Mouse (Mus musculus): Measurements from ENCODE around the gene Ccdc107. TPM values are rescaled to one million over a fixed set of nuclear protein-coding genes. Genes with fewer than 3 reads are reported as not detected.

Ccdc107 gene
- 10 to 100 TPM; 64.0 to 76.0 TPM for polyA plus RNA-seq (2017; shearing (Covaris generic))

- peak; percentile 94 for ATAC-seq
Measured at GRCm38 (mm10) chr4:43492821-43493185, at the start of gene Ccdc107. Ccdc107 (plus strand) TSS chr4:43492900.

GRCm38 (mm10) chr4:43443511-43443910 lies 49.2 kb upstream of the Ccdc107 start:
- no peak for ATAC-seq

- no peak for ATAC-seq
Measured at GRCm38 (mm10) chr4:43447251-43447650, 45.4 kb upstream of the Ccdc107 start.

- no peak for ATAC-seq
Measured at GRCm38 (mm10) chr4:43448554-43448953, 44.1 kb upstream of the Ccdc107 start.

GRCm38 (mm10) chr4:43452315-43452714 lies 40.4 kb upstream of the Ccdc107 start:
- no peak for ATAC-seq

GRCm38 (mm10) chr4:43453413-43453812 lies 39.3 kb upstream of the Ccdc107 start:
- ATAC-seq: peak; percentile 14

GRCm38 (mm10) chr4:43454041-43454836 lies 38.5 kb upstream of the Ccdc107 start, which contains the start of gene Cd72:
Cd72 (minus strand) TSS chr4:43454628.
- ATAC-seq: peak; percentile 36

GRCm38 (mm10) chr4:43456470-43456869 lies 36.2 kb upstream of the Ccdc107 start:
- peak; percentile 88 for ATAC-seq

- ATAC-seq: peak; percentile 9
Measured at GRCm38 (mm10) chr4:43457124-43457523, 35.6 kb upstream of the Ccdc107 start.

GRCm38 (mm10) chr4:43463102-43463501 lies 29.6 kb upstream of the Ccdc107 start:
- no peak for ATAC-seq

GRCm38 (mm10) chr4:43465935-43466334 lies 26.8 kb upstream of the Ccdc107 start:
- no peak for ATAC-seq

GRCm38 (mm10) chr4:43466872-43467271 lies 25.8 kb upstream of the Ccdc107 start:
- ATAC-seq: no peak

GRCm38 (mm10) chr4:43470301-43470700 lies 22.4 kb upstream of the Ccdc107 start:
- ATAC-seq: no peak

- ATAC-seq: no peak
Measured at GRCm38 (mm10) chr4:43473636-43474035, 19.1 kb upstream of the Ccdc107 start.

GRCm38 (mm10) chr4:43476604-43477003 lies 16.1 kb upstream of the Ccdc107 start:
- ATAC-seq: no peak

- peak; percentile 66 for ATAC-seq
Measured at GRCm38 (mm10) chr4:43477857-43478533, 14.7 kb upstream of the Ccdc107 start.

GRCm38 (mm10) chr4:43478534-43478858 lies 14.2 kb upstream of the Ccdc107 start:
- peak; percentile 70 for ATAC-seq

- peak; percentile 10 for ATAC-seq
Measured at GRCm38 (mm10) chr4:43478906-43479832, 13.5 kb upstream of the Ccdc107 start.

GRCm38 (mm10) chr4:43480985-43481384 lies 11.7 kb upstream of the Ccdc107 start:
- ATAC-seq: no peak

- ATAC-seq: peak; percentile 57
Measured at GRCm38 (mm10) chr4:43481894-43482456, 10.7 kb upstream of the Ccdc107 start.

- no peak for ATAC-seq
Measured at GRCm38 (mm10) chr4:43482591-43482990, 10.1 kb upstream of the Ccdc107 start.

- ATAC-seq: peak; percentile 76
Measured at GRCm38 (mm10) chr4:43483535-43484091, 9.1 kb upstream of the Ccdc107 start, which contains the start of gene Sit1. Sit1 (minus strand) TSS chr4:43483734.
